Comparison of ENCODE assay signal across 24 mouse cellular contexts in genomic region chr13:106755892-106756291, GRCm38 (mm10).
"Had no signal": no experiment of that assay in that cellular context is flagged by ENCODE, and none has a peak within 500 bp of the region (broad histone marks: within the 10 kb centered on the region; RNA-seq: fewer than 3 reads in every experiment).

No protein-coding gene starts in this region.

- H3K27ac ChIP-seq: gastrocnemius, adult 2 months; heart, embryonic 10.5 days; hindbrain, embryonic 13.5 days; hindbrain, embryonic 15.5 days; hindbrain, postnatal 0 days; kidney, embryonic 15.5 days; kidney, postnatal 0 days; left cerebral cortex, adult 2 months; limb, embryonic 10.5 days; limb, embryonic 12.5 days; liver, embryonic 13.5 days; liver, embryonic 15.5 days had no signal

- H3K36me3 ChIP-seq: heart, embryonic 10.5 days; heart, embryonic 12.5 days; hindbrain, embryonic 13.5 days; hindbrain, embryonic 15.5 days; kidney, embryonic 15.5 days; limb, embryonic 10.5 days; limb, embryonic 12.5 days; liver, embryonic 13.5 days; liver, embryonic 15.5 days had no signal

- ATAC-seq: hindbrain, postnatal 0 days; intestine, embryonic 16.5 days had no signal

- H3K27me3 ChIP-seq: heart, embryonic 12.5 days; hindbrain, embryonic 13.5 days; hindbrain, embryonic 15.5 days; kidney, embryonic 15.5 days; limb, embryonic 12.5 days; liver, embryonic 13.5 days; liver, embryonic 15.5 days had no signal

- H3K4me3 ChIP-seq: gastrocnemius, adult 2 months; heart, embryonic 10.5 days; heart, embryonic 12.5 days; hindbrain, embryonic 13.5 days; hindbrain, embryonic 15.5 days; kidney, embryonic 15.5 days; left cerebral cortex, adult 2 months; limb, embryonic 10.5 days; limb, embryonic 12.5 days; liver, embryonic 13.5 days; liver, embryonic 15.5 days had no signal

- DNase-seq: gastrocnemius, adult 2 months; gastrocnemius, postnatal 10 days; gastrocnemius, postnatal 25 days; heart, adult 18-20 months; heart, postnatal 10 days; kidney, adult 11 months; kidney, adult 2 months; kidney, adult 9 months; kidney, postnatal 14 days; kidney, postnatal 36 days; liver; liver, embryonic 13.5 days had no signal
